Mouse (Mus musculus): ENCODE results near the gene Slc43a3. TPM values are rescaled to one million over a fixed set of nuclear protein-coding genes. Genes with fewer than 3 reads are reported as not detected.

The Slc43a3 gene
- total RNA-seq, 2 experiments from 2014 or later: 61.3 to 67.3 TPM

DNA sequence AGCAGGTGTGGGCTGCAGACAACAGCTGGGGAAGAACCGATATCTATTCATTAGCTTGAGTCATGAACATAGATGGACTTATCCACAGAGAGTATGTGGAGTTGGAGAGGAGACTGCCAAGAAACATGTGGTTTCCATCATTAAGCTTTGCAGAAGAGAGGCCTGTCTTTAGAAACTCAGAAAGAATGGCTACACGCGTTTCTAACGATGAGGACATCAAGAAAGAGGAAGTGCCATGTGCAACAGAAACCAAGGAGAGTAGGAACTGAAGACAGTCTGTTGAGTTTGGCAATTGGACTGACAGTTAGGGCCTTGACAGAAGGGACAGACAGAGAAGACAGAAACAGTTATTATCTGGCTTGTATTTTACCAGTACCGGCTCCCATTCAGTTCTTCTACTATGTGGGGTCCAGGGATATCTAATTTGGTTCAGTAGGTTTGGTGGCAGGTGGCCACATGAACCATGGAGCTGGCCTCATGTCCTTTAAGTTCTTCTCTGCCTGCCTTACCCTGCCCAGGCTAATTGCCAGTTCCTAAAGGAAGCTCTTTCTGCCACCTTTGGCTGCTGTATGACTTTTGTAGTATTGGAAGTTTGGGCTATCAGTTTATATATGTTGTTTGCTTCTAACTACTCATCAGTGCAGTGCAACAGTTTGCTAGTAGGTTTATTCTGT is 31.1 kb downstream of the Slc43a3 start:
- no peak for DNase-seq (ENCODE audit: low spot score in 2 of 2)

DNA sequence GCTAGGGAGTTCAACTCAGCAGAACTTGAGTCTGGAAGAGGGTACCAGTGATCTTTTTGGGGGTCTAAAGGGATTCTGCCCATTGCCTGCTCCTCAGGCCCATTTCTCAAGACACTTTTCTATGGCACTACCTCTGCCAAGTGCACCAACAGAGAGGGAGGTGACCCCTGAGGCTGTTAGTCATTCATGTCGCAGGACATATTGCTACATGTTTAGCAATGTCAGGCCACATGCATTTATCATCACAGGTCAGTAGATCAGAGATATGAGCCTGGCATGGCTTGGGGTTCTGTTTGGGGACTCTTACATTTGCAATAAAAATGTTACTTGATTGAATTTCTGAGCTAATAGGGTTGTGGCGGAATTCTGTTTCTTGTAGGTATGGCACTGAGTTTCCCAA is 39.2 kb downstream of the Slc43a3 start:
- no peak for DNase-seq (ENCODE audit: low spot score in 2 of 2)

DNA sequence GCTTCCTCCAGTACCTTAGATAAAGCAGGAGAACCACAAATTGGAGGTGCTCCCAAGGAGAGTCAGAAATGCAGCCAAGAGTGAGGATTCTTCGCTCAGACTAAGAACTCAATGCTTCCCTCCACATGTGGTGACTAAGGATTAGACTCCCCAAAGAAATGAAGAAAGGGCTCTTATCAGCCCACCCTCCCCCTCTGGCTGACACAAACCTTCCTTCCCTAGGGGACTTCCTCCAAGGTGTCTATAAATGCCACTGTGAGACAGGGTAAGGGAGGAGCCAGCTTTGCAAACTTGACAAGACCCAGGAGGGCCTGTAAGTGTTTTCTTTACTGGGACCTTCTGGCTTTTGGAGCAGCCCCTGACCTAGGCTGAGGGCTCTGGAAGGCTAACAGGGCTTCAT is 43.8 kb downstream of the Slc43a3 start, which contains the start of gene Prg2:
TSS of gene Prg2 (plus strand) at position 274 of the 400 bp plus-strand sequence.
- DNase-seq (ENCODE audit: low spot score in 2 of 2): no peak

DNA sequence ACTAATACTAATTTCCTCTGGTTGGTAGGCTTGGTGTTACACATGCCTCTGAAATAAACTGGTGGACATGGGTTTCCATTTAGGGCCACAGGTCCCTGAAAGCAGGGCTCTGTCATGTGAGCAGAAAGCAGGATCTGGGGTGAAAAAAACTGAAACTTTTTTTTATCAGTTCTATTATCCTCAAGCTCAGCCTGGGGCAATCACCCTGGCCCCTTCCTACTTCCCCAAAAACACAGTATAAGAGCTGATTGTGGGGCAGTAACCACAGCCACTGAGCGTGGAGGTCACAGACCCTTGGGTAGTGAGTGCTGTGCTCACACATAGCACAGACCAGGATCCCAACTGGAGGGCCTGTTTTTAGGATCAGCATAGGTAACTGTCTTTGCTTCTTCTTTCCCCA is 51.6 kb downstream of the Slc43a3 start, which contains the start of gene Prg3:
TSS of gene Prg3 (plus strand) at position 286 of the 400 bp plus-strand sequence.
- DNase-seq (ENCODE audit: low spot score in 2 of 2): no peak

DNA sequence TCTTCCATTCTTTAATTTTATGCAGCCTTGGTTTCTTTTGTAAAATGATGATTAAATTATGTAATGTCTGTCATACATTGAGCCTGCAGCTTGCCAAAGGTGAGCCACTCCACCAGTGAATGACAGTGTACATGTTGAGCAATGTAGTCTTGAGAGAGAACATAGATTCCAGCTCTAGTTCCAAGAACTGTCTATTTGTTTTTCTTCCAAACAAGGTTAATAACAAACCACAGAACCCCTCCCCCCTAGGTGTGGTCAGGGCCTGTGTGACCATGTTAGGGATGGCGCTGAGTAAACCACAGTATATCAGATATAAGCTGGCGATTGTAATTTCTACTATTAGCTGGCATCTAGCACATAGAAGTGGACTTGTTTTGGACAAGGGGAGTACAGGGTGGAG is 60.0 kb downstream of the Slc43a3 start:
- DNase-seq (ENCODE audit: low spot score in 2 of 2): no peak

DNA sequence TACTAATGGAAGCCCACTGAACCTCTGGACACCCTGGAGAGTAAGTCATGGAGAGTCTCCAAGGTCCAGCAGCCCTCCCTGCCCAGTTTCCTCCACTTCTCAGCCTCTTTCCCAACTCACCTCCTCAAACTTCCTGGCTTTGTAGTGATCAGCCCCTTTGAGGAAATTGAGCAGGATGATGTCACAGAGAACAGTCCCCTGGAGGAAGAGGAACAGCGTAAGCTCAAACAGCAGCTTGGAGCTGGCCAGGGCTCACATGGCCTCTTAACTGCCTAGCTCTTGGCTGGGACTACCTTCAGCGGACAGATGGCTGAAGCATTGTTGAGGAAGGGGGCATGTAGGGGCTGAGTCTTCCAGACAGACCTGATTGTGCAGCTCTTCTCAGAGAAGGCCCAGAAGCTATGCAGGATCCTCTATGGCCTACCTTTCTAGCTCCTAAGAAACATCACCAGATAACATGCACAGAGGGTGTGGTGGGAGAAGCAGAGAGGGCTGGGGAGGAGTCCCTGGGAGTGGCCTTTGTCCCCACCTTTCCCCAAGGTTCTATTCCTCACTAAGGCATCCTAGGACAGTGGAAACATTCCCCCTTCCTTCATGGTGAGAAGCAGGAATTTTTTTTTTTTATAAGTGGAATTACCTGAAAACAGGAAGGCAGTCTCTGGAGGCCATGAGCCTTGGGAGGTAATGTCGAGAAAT is 63.3 kb downstream of the Slc43a3 start:
- no peak for DNase-seq (ENCODE audit: low spot score in 2 of 2)

DNA sequence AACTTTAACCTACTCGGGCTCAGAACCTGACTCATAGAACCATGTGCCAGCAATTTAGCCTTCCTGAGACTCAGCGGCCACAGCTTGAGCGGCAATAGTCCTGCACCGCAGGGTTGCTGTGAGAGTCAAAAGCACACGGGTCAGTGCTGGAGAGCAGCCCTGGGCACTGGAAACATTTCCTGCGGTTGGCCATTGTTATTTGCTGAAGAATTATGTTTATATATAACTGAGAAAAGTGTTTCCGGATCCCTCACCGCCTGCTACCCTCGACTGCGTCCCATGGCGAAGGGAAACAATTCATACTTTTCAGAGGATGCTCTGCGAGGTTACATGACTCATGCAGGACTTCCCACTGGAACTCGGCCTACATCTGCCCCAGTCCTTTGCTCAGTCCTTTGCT is 65.1 kb downstream of the Slc43a3 start:
- no peak for DNase-seq (ENCODE audit: low spot score in 2 of 2)

DNA sequence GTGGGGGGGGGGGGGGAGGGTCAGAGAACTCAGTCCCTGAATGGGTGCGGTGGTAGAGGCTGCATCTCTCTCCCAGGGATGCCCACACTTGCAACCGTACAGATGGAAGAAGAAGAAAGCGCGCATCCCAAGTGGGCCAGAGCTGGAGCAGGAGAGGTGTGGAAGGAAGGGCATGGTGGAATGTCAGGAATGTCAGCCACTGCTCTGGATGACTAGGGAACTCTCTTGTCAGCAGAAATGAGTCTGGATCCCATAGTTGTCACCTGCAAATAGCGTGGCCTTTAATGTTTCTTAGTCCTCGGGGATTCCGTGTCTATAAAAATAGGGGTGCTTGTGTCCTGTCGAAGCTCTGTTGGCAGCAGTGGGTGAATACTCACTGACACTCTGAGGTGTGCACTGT is 66.2 kb downstream of the Slc43a3 start:
- DNase-seq (ENCODE audit: low spot score in 2 of 2): no peak

DNA sequence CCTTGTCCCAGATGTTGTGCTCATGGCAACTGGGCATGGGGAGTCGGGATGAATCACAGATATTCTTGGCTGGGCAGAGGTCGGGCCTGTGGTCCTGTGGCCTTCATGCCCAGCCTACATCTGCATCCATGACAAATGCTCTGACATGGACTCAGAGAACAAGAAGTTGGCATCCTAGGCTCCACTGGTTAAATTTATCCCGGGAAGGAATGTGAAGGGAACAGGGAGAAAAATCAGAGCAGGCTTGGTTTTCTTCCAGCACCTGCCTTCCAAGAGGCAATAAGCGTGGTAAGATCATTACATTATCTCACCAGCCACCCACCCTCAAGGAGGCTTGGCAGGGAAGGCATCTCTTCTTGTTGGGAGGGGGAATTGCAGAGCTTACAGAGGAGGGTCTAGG is 68.0 kb downstream of the Slc43a3 start:
- no peak for DNase-seq (ENCODE audit: low spot score in 2 of 2)

DNA sequence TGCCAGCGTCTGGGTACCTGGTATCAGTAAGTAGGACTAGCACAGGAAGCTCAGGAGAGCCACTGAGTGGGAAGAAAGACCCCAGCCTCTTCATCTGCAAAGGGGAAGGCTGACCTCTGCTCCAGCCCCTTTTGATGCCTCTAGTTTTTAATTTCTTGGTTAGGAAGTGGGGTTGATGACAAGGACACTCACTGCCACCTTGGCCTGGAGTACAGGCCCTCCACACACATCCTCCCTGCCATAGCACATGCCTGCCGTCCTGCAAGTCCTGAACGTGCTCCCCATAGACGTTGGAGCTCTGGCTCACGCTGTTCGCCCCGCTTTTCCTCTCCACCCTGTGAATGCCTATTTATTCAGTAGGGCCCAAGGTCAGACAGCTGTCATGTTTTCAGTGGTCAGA is 70.2 kb downstream of the Slc43a3 start:
- no peak for DNase-seq (ENCODE audit: low spot score in 2 of 2)

DNA sequence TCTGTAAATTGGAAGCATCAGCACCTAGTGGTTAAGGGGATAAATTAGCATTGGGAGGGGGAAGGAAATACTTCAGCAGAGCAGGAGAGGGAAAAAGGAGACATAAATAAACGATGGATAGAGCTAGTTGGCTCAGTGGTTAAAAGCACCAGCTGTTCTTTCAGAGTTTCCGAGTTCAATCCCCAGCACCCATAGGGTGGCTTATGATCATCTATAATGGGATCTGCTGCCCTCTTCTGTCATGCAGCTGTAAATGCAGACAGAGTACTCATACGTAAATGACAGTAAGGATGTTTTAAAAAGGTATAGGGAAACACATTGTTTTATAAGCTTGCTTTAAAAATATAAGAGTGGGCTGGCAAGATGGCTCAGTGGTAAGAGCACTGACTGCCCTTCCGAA is 71.3 kb downstream of the Slc43a3 start:
- no peak for DNase-seq (ENCODE audit: low spot score in 2 of 2)

Small RNA genes lying within 50 kb of the gene (microRNA-seq; reads per million reads assigned to microRNA genes)
- gene Gm24332 (ENCODE audit: borderline number of aligned reads in 2 of 2): 0 reads per million in 2 experiments

Other genes with a start within 250 kb of the Slc43a3 start
- gene Zdhhc5, start 221.4 kb upstream of the Slc43a3 start, total RNA-seq (2021): 10 to 100 TPM; 62.0 to 70.2 TPM
- gene Clp1, start 209.2 kb upstream of the Slc43a3 start, total RNA-seq (2021): 10 to 100 TPM; 13.4 to 15.3 TPM
- gene Ypel4, start 202.5 kb upstream of the Slc43a3 start, total RNA-seq (2021): 1 to 10 TPM; 4.8 to 5.1 TPM
- 1 to 10 TPM; 1.5 to 1.8 TPM for gene Gm19426, start 192.9 kb upstream of the Slc43a3 start, total RNA-seq (2021)
- 100 to 1,000 TPM in 1 of 2 experiments, 10 to 100 TPM in 1; 78.6 to 115 TPM for gene Serping1, start 161.1 kb upstream of the Slc43a3 start, total RNA-seq (2021)
- gene Ube2l6, start 137.8 kb upstream of the Slc43a3 start, total RNA-seq (2021): 10 to 100 TPM; 17.6 to 26.4 TPM
- gene Smtnl1, start 113.9 kb upstream of the Slc43a3 start, total RNA-seq (2021): under 1 TPM in 1 of 2 experiments, not detected in 1; 0.32 TPM
- gene Timm10, start 109.6 kb upstream of the Slc43a3 start, total RNA-seq (2021): 10 to 100 TPM; 45.8 to 59.0 TPM
- gene Slc43a1, start 97.7 kb upstream of the Slc43a3 start, total RNA-seq (2021): 1 to 10 TPM; 9.3 to 9.4 TPM
- gene Rtn4rl2, start 49.9 kb upstream of the Slc43a3 start, total RNA-seq (2021): 1 to 10 TPM; 1.9 to 2.4 TPM
- gene Prg2, start 43.9 kb downstream of the Slc43a3 start, total RNA-seq (2021): not detected
- gene Prg3, start 51.6 kb downstream of the Slc43a3 start, total RNA-seq (2021): not detected
- 100 to 1,000 TPM in 1 of 2 experiments, 10 to 100 TPM in 1; 96.5 to 122 TPM for gene Ssrp1, start 100.7 kb downstream of the Slc43a3 start, total RNA-seq (2021)
- gene P2rx3, start 100.9 kb downstream of the Slc43a3 start, total RNA-seq (2021): under 1 TPM; 0.74 to 0.86 TPM
- gene Tnks1bp1, start 111.4 kb downstream of the Slc43a3 start, total RNA-seq (2021): 10 to 100 TPM; 82.1 to 89.6 TPM
- 1 to 10 TPM; 4.2 to 7.1 TPM for gene Aplnr, start 199.6 kb downstream of the Slc43a3 start, total RNA-seq (2021)